Mouse (Mus musculus) megakaryocyte-erythroid progenitor cell, adult 5-6 weeks (primary cell): ENCODE data around the gene Sdc3. TPM values are rescaled to one million over a fixed set of nuclear protein-coding genes. Genes with fewer than 3 reads are reported as not detected.

Source experiments
- ATAC-seq: replicated peaks from 2 replicates; pipeline ENCODE4 v1.8.0; 2016; ENCODE audit warnings: mild to moderate bottlenecking, inconsistent platforms; ENCODE audit not compliant: severe bottlenecking, poor library complexity, low FRiP score, low TSS enrichment
- total RNA-seq, 2 experiments: library from RNA; stranded (forward) in 1 of 2; stranded (reverse) in 1 of 2; fragments of 200-1000, 215-1000 nt in 1 of 2; fragments of >200 nt in 1 of 2; fragmentation: Nextera tagmentation in 1 of 2; gene quantifications; 2 replicates each; pipeline ENCODE4 v1.2.3; 2014 to 2017

Gene Sdc3
- total RNA-seq, 2 experiments from 2014 or later: 0.42 TPM; not detected in 1

DNA sequence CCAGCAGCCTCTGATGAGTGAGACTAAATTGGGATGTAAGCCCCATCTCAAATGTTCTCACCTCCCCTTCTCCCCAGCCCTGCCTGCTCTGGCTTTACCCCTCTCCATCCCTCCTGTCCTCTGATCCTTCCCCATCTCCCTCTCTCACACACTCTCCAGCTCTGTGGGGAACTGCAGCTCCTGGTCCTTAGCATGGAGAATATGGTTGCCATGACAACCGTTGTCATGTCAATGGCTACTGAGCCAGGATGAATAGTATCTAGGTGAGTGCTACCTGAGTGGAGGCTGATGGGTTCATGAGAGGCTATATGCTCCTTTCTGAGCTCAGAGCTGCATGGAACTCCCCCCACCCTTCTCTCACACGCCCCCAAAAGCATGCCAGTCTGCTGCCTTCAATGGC, 21.6 kb downstream of the Sdc3 start:
- ATAC-seq: no peak

DNA sequence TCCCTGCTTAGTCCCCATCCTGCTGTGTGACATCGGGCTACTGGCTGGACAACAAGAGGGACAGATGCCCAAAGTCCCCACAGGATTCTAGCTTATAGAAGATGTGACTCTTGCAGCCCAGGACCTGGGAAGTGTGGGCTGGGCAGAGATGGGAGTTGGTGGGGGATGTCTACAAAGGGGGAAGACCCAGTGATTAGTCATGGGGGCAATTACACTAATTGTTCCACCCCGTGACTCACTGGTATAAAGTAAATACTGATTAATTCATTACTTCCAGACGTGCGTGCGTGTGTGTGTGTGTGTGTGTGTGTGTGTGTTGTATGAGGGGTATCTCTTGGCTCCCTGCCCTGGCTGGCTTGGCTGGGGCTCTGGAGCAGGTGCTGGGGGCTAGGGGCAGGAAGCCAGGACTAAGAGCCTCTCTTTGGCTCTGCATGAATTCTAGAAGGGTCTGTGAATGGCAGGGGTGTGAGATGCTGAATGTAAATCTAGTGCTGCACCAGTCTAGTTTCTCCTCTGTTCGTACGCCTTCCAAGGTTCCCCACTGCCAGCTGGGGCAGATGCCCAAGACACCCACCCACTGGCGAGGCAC, 22.5 kb downstream of the Sdc3 start:
- no peak for ATAC-seq

GRCm38 (mm10) chr4:130815860-130816259, 23.5 kb downstream of the Sdc3 start:
- ATAC-seq: no peak

DNA sequence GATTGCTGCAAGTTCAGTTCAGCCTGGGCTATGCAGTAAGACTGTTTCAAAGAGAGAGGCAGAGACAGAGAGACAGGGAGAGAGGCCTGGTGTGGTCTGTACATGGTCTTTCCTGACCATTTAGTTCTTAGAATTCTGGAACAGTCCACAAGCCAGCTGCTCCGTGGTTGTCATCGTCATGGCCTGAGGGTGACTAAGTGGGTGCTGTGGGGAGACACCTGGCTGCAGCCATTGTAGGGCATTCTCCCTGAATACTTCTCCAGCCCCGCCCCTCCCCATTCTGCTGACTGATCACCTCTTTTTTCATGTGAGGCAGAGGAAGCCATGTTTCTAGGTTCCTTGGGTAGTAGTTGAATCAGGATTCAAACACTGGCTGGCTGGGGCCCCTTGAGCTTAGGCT, 27.5 kb downstream of the Sdc3 start:
- ATAC-seq: no peak

- no peak for ATAC-seq
Measured at GRCm38 (mm10) chr4:130820594-130821255, 28.4 kb downstream of the Sdc3 start.

DNA sequence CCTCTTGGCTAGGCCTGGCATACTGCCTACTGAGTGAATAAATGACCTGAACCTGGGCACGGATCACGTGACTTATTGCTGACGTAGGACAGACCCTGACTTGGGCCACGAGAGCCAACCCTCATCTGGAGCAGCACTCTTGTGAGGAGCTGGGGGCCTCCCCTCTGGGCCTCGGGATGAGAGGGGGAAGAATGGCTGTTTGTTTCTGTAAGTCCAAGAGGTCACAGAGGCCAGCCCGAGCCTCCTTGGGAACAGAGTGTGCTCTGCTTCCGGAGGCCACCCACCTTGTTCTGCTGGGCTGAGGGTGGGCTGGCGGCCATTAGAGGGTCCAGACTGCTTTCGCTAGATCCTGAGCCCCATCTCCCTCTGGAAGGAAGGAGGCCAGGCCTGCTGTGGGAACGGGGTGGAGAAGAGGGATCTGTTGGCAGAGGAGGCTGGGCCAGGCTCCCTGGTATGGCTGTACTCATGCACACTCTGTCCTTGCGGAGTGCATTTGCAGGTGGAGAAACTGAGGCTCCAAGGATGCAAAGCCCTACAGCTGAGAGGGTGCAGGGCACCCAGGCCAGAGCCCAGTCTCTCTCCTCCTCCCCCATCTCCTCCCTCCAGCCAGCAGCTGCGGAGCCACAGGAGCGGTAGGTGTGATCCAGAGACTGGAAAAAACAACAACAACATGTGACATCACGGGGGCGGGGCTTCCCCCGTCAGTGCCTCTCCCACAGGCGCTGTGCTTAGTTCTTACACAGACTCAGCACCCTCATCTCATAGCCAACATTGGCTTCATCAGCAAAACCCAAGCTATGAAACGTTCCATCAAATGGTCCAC, 36.7 kb downstream of the Sdc3 start:
- no peak for ATAC-seq

- ATAC-seq: no peak
Measured at GRCm38 (mm10) chr4:130834122-130834521, 41.8 kb downstream of the Sdc3 start.

DNA sequence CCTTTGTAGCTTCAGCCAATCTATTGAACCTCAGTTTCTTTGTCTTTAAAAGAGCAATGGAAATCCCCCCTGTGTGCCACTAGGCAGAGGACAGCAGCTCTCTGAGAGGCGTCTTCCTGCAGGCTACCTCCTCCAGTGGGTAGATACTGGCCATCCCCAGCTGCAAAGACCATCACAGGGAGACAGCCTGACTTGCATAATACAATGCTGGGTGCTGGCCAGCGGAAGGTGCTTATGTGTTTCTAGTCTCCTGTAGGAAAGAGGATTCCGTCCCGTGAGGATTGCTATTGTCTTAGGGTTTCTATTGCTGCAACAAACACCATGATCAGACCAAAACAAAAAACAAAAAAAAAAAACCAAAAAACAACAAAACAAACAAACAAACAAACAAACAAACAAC, 43.2 kb downstream of the Sdc3 start:
- no peak for ATAC-seq

DNA sequence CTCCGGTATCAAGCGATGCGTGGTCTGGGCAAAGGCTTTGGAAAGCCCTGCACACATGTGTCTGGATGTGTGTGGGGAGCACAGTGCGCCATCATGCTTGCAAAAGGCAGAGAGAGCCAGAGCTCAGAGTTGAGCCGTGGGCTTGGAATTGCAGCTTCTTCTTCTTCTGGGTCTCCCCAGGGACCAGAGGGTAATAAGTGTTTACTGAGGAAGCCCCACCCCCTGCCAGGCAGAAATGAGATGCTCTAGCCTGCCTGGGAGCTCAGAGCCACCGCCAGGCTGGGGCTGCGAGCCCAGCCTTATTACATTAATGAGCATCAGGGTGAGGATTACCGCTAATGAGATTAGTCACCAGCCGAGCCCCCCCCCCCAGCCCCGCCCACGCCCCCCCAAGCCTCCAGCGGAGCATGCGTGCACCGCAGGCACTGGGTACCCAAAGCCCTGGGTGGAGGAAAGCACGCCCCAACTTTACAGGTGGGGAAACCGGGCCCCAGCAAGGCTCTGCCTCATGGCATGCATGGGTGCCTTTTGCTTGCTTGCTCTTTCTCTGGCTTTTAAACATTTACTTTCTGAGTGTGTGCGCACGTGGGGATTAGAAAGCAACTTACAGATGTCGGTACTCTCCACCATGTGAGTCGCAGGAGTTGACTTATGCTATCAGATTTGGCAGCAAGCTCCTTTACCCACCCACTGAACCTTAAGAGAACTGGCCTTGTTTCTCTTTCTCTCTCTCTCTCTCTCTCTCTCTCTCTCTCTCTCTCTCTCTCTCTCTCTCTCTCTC, 44.1 kb downstream of the Sdc3 start:
- ATAC-seq: no peak

DNA sequence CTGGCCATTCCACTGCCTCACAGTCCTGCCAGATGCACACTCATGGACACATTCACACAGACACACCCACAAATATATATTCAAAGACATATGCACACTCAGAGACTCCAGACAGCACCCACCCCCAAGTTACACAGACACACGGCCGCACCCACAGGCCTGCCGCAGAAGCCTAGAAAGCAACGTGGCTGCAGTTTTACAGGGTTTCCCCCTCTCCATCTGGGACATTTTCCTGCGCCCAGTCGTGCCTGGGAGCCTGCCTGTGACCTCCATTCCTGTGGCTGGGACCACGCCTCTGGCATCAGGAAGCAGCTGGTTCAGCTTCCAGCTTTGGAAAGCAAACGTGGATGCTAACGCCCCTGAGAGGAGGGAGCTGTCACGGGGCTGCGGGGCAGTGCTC, 46.2 kb downstream of the Sdc3 start:
- no peak for ATAC-seq

GRCm38 (mm10) chr4:130841107-130841840, 48.9 kb downstream of the Sdc3 start:
- no peak for ATAC-seq

GRCm38 (mm10) chr4:130848814-130849213, 56.5 kb downstream of the Sdc3 start:
- no peak for ATAC-seq

GRCm38 (mm10) chr4:130857661-130858060, 65.3 kb downstream of the Sdc3 start:
- ATAC-seq: no peak

GRCm38 (mm10) chr4:130858880-130859279, 66.5 kb downstream of the Sdc3 start:
- no peak for ATAC-seq

- no peak for ATAC-seq
Measured at GRCm38 (mm10) chr4:130859467-130859866, 67.1 kb downstream of the Sdc3 start.

- no peak for ATAC-seq
Measured at GRCm38 (mm10) chr4:130860902-130861652, 68.7 kb downstream of the Sdc3 start.

DNA sequence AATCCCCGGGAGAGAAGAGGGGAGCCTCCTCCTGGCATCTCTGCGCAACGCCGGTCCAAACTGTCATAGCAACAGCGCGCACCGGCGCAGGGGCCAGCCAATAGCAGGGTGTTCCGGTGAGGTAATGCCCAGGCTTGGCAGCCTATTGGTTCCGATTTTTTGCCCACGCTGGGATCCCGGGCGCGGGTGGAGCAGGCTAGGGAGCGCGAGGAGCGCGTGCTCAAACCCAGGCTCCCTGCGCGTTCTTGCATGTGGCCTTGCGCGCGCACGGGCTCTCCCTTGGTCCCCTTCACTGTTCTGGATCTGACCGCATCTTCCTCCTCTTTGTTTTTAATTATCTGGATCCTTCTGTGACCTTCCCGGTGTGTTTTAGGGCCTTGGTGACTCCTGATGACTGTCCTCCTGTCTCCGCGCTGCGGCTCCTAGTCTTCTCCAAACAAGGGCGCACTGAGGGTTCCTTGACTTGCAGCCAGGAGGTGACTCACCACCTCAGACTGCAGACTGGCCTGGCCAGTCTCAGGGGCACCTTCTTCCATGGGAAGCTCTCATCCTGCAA, 69.4 kb downstream of the Sdc3 start:
- ATAC-seq: no peak

- no peak for ATAC-seq
Measured at GRCm38 (mm10) chr4:130862538-130862937, 70.2 kb downstream of the Sdc3 start.
